Mouse (Mus musculus) gastrocnemius, postnatal 4 days (tissue): Measurements from ENCODE around the gene Rce1. TPM values are rescaled to one million over a fixed set of nuclear protein-coding genes. Genes with fewer than 3 reads are reported as not detected.
"Not testable (repeated sequence)": the region's sequence is repeated elsewhere in the genome, so short reads cannot be mapped to it uniquely, and the experiment has no call there.

ENCODE experiments used
- DNase-seq, 2 experiments: peaks; one replicate each; pipeline ENCODE4 v3.0.0; 2021 to 2022; ENCODE audit warnings: low spot score in 2 of 2, mixed read lengths in 2 of 2
- total RNA-seq, 2 experiments: library from RNA; stranded (reverse); gene quantifications; 2 replicates each; pipeline ENCODE4 v1.2.3; 2021

The Rce1 gene
- total RNA-seq, 2 experiments from 2014 or later = 14.3 to 15.8 TPM

DNA sequence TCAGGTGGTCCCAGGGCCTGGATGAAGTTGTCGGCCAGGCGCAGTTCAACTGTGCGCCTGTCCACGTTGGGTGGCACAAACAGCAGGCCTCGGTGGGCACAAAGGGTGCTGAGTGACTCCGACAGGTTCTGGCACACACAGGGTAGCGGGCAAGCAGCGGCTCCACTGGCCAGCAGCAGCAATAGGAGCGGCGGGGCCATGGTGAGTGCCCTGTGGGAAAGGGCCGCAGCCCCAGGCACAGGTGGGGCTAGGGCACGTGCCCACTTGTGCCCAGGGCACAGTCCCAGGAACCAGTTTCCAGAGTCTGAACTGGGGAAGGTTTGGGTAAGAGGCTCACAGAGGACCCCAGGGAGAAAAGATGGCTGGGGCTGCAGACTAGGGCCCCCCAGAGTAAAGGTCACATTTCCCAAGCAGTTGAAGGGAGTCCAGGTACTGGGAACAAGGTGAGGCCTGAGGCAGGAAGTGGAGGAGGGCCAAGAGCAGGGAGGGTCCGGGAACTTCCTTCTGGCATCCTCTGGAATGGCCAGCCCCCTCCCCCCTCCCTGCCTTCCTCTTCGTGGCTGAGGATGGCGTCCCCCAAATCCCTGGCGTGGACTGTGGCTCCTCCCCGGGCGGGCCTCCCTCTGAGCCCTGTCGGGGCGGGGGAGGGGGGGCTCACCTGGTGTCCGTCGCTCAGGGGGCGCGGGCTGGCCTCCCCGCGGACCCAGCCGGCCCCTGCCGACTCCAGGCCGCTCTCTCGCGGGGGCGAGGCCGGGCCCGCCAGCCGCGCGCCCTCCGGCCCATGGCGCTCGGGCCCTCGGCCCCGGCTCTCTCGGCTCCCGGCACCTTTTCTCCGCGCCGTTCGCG, 10.9 kb downstream of the Rce1 start:
- no peak for DNase-seq

DNA sequence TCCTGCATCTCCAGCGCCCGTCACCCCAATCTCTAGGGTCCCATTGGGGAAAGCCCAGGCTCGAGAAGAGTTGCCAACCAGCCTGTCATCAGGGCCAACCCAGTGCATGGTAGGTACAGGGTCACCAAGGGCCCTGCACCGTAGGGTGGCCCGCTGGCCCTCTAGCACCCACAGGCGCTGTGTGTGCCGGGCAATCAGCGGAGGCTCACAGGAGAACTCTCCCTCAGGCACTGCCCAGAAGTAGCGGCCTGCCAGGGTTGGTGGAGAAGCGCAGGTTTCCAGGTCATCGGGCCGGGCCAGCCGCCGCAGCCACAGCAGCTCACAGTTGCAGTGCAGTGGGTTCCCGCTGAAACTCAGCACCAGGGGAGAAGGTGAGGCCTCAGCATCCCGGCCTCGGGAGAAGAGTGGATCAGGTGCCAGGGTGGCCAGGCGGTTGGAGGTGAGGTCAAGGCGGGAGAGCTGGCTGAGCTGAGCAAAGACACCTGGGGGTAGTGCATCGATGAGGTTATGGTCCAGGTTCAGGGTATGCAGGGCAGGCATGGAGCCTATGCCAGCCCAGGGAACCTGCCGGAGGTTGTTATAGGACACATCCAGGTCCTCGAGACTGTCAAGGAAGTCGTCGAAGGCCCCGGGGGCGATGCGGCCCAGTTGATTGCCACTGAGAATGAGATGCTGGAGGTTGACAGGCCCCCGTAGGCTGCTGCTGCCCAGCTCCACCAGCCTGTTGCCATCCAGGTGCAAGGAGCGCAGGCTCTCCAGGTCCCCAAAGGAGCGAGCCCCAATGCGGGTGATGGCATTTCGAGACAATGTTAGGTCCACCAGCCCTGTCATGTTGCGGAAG, 11.8 kb downstream of the Rce1 start:
- no peak for DNase-seq

DNA sequence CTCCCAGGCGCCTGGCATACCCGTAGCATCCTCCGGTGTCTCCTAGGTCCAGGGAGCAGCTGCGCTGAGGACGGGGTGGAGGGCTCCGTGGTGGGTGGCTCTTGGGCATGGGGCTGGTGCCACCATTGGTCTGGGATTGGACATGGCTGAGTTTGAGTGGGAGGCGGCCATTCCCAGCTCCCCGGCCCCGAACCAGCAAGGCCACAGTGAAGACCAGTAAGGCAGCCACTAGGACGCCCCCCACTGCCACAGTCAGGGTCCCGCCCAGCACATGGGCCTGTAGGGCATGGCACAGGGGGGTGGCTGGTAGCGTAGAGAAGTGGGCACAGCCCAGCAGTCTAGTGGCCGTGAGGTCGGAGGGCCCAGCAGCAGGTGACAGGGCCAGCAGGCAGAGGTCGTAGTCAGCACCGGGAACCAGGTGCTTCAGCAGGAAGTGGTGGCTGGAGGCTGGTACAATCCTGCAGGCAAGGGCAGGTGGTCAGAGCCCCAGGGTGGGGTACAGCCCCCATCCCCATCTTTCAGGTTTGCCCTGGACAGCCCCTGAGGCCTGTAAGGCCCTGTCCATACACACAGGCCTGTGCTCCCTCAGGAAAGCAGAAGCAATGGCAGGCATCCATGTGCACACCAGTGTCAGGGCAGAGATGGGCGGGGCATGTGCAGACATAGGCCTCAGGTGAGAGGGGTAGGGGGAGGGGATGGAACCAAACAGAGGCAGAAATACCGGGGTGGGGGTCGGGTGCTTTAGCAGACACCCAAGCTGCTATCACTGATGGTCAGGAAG, 13.1 kb downstream of the Rce1 start:
- no peak for DNase-seq

DNA sequence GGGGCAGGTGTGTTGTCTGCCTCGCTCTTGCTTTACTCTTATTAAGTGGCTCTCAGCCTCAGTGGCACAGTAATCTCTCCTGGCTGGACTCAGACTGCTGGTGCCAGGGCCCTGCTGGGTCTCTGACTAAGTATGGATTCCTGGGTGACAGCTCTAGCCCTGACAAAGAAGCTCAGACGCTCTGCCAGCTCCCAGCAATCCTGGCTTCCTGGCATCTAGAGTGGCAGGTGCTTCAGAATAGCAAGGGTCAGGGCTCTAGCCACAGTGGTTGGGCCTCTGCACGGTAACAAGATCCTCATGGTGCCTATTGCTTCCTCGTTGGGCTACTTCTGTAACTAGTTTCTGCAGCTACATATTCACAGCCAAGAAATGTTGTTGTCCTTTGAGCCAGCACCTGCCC, 15.3 kb downstream of the Rce1 start:
- no peak for DNase-seq

DNA sequence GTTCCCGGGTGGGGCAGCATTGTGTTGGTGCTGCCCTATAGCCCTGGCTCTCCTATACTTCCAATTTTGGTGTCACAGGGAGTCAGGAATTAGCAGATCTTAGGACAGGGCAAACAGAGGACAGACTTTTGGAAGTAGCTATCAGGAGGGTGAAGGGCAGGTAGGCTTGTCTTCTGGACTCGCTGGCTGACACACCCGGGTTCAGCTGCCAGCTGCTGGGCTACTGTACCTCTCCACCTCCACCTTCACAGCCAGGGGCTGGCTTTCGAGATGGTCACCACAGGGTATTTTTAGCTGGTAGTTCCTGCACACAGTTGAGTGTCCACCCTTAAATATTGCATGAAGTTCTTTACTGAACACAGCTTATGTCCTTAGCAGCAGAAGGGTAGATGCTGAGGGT, 16.9 kb downstream of the Rce1 start:
- no peak for DNase-seq

DNA sequence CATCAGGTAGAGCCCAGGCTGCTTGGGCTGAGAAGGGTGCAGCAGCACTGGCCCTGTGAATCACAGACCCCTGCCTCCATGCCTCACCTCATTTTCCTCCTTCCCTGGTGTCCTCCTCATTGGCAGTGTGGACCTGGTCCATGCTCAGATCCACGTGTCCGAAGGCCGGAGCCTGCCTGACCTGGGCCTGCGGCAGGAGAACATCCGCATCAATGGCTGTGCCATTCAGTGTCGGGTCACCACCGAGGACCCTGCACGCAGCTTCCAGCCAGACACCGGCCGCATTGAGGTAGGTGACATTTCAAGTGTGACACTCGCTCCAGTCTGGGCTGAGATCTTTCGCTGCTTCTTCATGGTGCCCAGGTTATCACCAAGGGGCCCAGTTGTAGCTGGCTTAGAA, 18.0 kb downstream of the Rce1 start:
- DNase-seq = no peak

DNA sequence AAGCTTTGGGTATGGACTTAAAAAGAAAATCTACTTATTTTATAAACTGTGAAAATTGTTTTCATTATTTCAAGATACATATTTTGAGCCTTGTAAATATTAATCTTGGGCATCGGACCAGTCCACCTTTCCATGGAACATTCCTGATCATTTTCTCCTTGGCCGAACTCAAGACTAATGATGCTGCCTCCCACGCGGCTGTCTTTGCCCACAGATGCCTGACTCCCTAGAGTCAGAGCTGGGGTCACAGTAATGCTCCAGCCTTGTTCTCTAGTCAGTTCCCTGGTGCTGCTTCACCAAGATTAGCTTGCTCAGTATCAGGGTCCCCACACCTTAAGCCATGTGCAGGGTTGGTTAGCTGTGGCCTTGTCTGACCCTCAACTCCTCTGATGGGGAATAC, 19.8 kb downstream of the Rce1 start:
- no peak for DNase-seq

DNA sequence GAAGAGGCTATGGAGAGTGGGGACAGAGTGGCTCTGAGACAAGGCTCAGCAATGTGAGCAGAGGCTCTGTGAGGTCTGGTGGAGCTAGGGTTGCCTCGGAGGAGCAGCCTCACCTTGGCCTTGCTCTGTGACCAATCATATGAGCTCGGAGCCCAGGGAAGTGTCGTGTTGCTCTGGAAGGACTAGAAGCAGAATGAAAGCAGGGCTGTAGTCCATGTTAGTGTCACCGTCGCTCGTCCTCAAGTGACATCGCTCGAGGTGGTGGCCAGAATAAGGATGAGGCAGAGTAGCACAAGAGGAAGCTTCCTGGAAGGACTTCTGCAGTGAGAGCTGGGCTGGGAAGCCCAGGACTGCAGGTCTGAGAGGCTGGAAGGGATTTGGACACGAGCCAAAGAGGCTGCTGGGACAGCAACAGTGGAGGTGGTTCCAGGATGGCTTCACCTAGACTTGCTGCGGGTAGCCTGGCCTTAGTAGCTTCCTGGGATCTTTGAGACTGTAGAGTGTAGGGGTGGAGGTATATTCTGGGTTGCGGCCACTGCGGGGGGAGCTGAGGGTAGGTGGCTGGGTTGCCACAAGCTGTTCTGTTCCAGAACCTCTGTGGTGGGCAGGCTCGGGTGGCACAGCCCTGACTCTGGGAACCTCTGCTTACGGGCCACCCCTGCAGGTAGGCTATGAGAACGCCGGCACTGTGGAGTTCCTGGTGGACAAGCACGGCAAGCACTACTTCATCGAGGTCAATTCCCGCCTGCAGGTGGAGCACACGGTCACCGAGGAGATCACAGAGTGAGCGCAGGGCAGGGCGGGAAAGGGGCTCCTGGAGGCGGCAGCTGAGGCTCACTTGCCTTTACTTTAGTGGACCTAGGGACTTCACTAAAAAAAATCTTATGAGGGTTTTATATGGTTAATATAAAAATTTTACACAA, 21.4 kb downstream of the Rce1 start:
- DNase-seq = no peak

DNA sequence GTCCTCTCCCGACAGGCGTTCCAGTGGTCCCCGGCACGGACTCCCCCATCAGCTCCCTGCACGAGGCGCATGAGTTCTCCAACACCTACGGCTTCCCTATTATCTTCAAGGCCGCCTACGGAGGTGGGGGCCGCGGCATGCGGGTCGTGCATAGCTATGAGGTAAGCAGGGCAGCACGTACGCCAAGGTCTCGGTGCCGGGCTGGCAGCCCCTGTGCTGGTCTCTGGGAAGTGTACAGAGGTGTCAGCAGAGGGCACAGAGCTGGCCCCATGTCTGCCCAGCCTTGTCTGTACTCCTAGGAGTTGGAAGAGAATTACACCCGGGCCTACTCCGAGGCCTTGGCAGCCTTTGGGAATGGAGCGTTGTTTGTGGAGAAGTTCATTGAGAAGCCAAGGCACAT, 23.0 kb downstream of the Rce1 start:
- DNase-seq = no peak

DNA sequence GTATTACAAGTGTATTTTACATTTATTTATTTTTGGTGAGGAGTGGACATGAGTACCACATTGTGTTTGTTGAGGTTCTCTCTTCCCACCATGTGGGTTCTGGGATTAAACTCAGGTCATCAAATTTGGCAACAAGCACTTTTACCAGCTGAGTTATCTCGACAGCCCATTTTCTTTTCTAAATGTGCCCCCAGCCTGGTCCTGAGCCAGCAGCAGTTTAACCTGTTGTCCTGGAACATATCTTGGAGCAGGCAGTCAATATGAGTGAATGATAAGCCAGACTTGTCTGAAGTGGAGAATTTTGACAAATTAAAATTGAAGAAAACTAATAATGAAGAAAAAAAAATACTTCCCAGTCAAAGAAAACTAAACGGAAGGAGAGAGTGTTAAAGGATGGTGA, 29.4 kb downstream of the Rce1 start:
- no peak for DNase-seq

DNA sequence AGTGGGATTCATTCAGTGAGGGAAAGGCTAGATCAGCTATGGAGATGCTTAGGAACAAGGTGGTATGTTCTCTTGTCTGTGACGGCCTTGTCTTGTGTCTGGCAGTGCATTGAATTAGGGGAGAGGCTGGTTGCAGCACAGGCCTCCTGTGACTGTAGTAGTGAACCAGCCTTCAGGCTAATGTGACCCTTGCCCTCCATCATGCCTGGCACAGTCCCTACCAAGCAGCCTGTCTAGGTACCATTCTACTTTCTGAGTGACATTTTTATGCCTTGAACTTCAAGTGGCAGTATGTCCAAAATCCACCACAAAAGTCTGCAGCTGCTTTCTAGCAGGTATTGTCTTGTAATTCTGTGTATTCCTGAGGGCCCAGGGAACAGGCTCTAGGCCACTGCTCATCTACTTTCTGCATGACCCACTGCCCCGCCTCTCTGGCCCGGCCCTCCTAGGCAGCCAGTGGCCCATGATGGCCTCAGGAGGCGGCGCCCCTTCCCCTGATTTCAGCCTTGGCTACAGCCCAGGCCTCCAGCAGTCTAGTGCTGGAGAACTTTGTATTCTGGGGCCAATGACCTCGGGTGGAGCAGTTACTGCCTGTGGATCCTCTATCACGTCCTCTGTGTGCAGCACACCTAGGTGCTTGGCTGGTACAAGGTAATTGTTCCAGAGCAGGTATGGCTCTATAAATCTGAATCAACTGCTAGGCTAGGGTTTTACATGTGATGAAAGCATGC, 31.5 kb downstream of the Rce1 start:
- no peak for DNase-seq

DNA sequence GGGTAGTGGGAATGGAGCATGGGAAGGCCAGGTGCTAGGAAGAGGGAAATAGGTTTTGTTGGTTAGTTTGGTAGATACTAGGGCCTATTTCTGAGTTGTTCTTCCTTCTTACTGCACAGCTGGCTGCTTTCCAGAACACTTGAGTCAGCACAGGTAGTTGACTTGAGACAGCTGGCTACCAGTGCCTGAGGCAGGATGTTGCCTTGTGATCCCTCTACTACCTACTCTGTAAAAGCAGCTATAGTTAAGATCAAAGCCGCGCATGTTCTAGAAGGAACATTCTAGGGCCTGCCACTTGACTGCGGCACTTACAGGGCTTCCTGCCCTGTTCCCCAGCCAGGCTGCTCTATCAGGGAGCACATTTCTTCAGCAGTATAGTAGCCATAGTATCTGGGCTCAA, 35.4 kb downstream of the Rce1 start:
- DNase-seq = no peak

DNA sequence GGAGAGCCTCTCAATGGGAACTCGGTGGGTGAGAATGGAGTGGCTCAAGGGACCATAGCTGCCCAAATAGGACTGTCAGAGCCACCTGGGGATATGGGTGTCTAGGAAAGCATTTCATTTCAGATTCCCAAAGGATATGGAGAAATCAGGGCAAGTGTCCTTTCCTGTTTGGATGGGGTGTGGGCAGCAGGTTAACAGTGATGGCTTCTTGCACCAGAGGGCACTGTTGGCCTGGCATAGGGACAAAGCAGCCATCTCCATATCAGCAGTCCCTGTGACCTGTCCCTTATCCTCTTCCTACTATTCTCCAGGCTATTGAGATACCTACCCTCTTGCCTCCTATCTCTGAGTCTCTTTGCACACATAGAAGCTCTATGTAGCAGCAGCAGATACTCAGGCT, 36.4 kb downstream of the Rce1 start:
- no peak for DNase-seq

DNA sequence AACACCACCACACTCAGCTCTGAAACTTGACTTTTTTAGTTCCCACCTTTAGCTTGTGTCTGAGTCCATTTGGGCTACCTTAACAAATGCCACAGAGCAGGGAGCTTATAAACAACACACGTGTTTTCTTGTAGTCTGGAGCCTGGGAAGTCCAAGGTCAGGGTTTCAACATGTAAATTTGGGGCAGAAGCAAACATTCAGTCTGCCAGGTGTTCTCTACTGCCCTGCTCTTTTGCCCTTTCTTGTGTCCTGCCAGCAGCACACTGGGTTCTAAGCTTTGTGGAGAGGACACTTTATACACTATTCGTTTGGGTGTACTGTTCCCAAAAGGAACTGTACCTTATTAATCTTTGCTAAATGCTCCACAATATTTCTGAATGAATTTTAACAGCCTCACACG, 37.0 kb downstream of the Rce1 start:
- no peak for DNase-seq

DNA sequence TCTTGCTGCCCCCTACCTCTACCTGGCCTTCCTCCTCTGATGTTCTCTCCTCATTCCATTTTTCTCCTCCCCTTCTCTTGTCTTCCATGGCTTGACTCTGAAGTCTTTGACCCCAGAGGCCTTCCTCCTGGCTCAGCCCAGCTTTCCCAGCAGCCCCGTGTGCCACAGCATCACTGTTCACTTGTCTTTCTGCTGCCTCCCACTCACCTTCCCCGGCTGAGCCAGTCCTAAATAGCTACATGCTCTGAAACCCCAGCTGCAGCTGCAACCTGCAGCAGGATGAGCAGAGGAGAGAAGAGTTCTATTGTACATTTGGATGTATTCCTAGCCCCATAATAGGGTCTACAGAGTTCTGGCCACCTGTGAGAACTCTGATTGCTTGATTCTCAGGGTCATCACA, 38.0 kb downstream of the Rce1 start:
- no peak for DNase-seq

DNA sequence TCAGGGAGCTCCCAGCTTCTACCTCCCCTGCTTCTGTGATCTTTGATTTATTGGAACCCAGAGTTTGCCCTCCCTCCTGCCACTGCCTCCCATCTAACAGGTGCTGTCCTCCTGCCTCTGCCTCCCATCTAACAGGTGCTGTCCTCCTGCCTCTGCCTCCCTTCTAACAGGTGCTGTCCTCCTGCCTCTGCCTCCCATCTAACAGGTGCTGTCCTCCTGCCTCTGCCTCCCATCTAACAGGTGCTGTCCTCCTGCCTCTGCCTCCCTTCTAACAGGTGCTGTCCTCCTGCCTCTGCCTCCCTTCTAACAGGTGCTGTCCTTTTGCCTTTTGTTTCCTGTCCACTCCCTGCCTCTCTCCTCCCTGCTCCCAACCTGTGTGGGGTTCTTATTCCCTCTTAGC, 38.7 kb downstream of the Rce1 start:
- not testable (repeated sequence) for DNase-seq

DNA sequence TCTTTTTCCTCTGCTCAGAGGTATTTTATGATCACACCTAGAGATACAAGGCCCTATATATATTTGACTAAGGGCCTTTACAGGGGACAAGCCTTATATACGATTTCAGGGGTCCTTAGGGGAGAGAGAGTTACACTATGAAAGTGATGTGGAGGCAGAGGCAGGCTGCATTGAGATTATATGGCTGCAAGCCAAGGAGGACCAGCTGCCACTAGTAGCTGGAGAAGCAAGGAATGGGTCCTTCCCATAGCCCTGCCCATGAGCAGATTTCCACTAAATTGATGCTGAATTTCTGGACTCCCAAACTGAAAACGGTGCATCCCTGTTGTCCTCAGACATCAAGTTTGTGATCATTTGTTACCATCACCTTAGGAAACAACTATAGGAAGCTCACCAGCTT, 41.6 kb downstream of the Rce1 start:
- DNase-seq = no peak

DNA sequence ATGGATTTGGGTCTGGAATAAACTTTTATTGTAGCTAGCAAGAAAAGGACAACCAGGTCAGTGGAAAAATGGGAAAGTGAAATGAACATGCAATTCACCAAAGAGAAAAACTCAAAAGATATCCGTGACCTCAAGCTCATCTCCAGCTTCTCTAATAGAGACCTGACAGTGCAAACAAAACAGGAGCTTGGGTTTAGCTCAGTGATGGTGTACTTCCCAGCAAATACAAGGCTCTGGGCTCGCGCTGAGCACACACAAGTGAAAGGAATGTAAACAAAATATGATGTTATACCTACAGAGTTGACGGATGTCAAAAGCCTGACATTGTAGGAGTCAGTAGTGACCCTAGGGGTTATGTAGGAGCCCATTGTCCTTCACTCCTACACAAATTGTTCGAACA, 46.1 kb downstream of the Rce1 start:
- DNase-seq = no peak

DNA sequence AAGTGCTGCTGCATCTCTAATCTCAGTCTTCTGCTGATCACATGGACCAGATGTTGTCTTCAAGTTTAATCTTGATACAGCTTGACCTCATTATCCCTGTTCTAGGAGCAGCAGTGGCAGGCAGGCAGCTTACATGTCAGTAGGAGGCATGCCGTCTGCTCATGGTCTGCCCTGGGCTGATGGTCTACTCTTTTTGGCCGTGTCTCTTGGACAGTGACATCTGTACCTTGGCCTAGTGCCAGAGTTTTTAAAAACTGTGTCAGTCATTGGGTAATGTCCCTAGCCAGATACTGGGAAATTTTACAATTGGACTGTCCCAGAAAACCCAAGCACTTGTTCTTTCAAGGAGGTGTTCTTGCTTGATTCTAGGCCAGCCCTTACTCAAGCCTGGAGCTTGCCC, 46.6 kb downstream of the Rce1 start:
- DNase-seq = no peak

DNA sequence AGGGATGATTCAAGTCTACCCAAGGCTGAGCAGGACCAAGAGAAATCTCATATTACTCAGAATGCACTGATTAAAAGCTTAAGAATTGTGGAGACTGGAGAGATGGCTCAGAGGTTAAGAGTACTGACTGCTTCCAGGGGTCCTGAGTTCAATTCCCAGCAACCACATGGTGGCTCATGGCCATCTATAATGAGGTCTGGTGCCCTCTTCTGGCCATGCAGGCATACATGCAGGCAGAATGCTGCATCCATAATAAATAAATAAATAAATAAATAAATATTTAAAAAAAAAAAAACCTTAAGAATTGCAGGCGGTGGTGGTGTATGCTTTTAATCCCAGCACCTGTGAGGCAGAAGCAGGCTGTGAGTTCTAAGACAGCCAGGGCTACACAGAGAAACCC, 52.2 kb downstream of the Rce1 start:
- DNase-seq = no peak
